Mouse (Mus musculus) thymus, adult 18-20 months (tissue): ENCODE data around the gene 4933409G03Rik.
"Not testable (repeated sequence)": the region's sequence is repeated elsewhere in the genome, so short reads cannot be mapped to it uniquely, and the experiment has no call there.

Experiments
- DNase-seq, 2 experiments: peaks; one replicate each; pipeline ENCODE4 v3.0.0; 2022; ENCODE audit warnings: mixed read lengths in 2 of 2

4933409G03Rik gene

GRCm38 (mm10) chr2:68582113-68582512 lies at the start of gene 4933409G03Rik:
TSS of gene 4933409G03Rik (plus strand) at chr2:68582413.
- DNase-seq, result no peak

- no peak for DNase-seq
These were observed 38.0 kb upstream of the 4933409G03Rik start for GRCm38 (mm10) chr2:68544190-68544589.

- DNase-seq, result no peak
These were observed 21.4 kb upstream of the 4933409G03Rik start for GRCm38 (mm10) chr2:68560821-68561220.

GRCm38 (mm10) chr2:68563331-68563730 lies 18.9 kb upstream of the 4933409G03Rik start:
- DNase-seq, result no peak

- no peak for DNase-seq
These were observed 13.9 kb upstream of the 4933409G03Rik start for GRCm38 (mm10) chr2:68568361-68568760.

- DNase-seq, result peak; percentile 14 to 25
These were observed 9.9 kb upstream of the 4933409G03Rik start for GRCm38 (mm10) chr2:68572340-68572739.

GRCm38 (mm10) chr2:68592765-68593164 lies 10.6 kb downstream of the 4933409G03Rik start:
- no peak for DNase-seq

GRCm38 (mm10) chr2:68656186-68656585 lies 74.0 kb downstream of the 4933409G03Rik start, which contains the start of gene 4932414N04Rik:
TSS of gene 4932414N04Rik (plus strand) at chr2:68656486.
- DNase-seq, result not testable (repeated sequence)
